9 mouse cellular contexts compared by ENCODE assay signal in genomic region chr9:77340159-77340862, GRCm38 (mm10). TPM values are rescaled to one million over a fixed set of nuclear protein-coding genes. Genes with fewer than 3 reads are reported as not detected.
DNase-seq lines count a peak whose midpoint lies in the region; ATAC-seq and TF ChIP-seq lines count a peak whose summit lies in the region.
"Had no signal": no experiment of that assay in that cellular context is flagged by ENCODE, and none has a peak within 500 bp of the region (broad histone marks: within the 10 kb centered on the region; RNA-seq: fewer than 3 reads in every experiment).

No protein-coding gene starts in this region.

- TF ChIP-seq EP300 in lung, postnatal 0 days (IDR thresholded peaks at IDR 0.05), result no peak

- no peak for TF ChIP-seq POLR2A in olfactory bulb, adult 2 months (IDR thresholded peaks at IDR 0.05; ENCODE audit: insufficient read depth, low read depth, low read length)

- no peaks in the 10 kb centered on the region for H3K27me3 ChIP-seq in lung, postnatal 0 days (replicated peaks; ENCODE audit: insufficient read depth, low read length)
- H3K27me3 ChIP-seq: liver, embryonic 15.5 days had no signal

- H3K27ac ChIP-seq in lung, postnatal 0 days (ENCODE audit: low read length), result no peak overlapping the region
- H3K27ac ChIP-seq in olfactory bulb, adult 2 months (ENCODE audit: insufficient read depth, low read depth, low read length), result peak overlapping the region; percentile 24; the same call in 1 of the 2 replicates
- H3K27ac ChIP-seq: liver, embryonic 15.5 days had no signal

- 0 out of 2 replicates have a peak, but pooled peaks have one; percentile 26 for ATAC-seq in lung, postnatal 0 days

- WGBS in lung, postnatal 0 days, result 10% methylated on average over 18 of the region's 18 CpGs
- 13% methylated on average over 18 of the region's 18 CpGs for WGBS in olfactory bulb, adult 2 months

- H3K4me2 ChIP-seq in lung, postnatal 0 days (replicated peaks; ENCODE audit: low read depth, low read length), result peak overlapping the region; percentile 51
- H3K4me2 ChIP-seq: liver, embryonic 15.5 days had no signal

- no peak overlapping the region for H3K9ac ChIP-seq in lung, postnatal 0 days (replicated peaks; ENCODE audit: low read depth)
- H3K9ac ChIP-seq: liver, embryonic 15.5 days had no signal

- H3K4me1 ChIP-seq in lung, postnatal 0 days (ENCODE audit: insufficient read depth, low read depth, low read length), result no peaks in the 10 kb centered on the region
- H3K4me1 ChIP-seq in olfactory bulb, adult 2 months (ENCODE audit: control insufficient read depth, insufficient read depth, low read length), result no peaks in the 10 kb centered on the region
- H3K4me1 ChIP-seq: liver, embryonic 15.5 days had no signal

- H3K4me3 ChIP-seq in lung, postnatal 0 days (ENCODE audit: low read depth, low read length), result peak overlapping the region; percentile 29
- no peak overlapping the region for H3K4me3 ChIP-seq in olfactory bulb, adult 2 months (ENCODE audit: insufficient read depth, low read depth, low read length)
- H3K4me3 ChIP-seq: liver, embryonic 15.5 days had no signal

- no peaks in the 10 kb centered on the region for H3K9me3 ChIP-seq in lung, postnatal 0 days (ENCODE audit: low read length)
- H3K9me3 ChIP-seq: liver, embryonic 15.5 days had no signal

- no peak for TF ChIP-seq CTCF in lung, postnatal 0 days (IDR thresholded peaks at IDR 0.05)
- no peak for TF ChIP-seq CTCF in olfactory bulb, adult 2 months (IDR thresholded peaks at IDR 0.05; ENCODE audit: insufficient read depth, low read depth, low read length)

- DNase-seq in lung, postnatal 0 days (ENCODE audit: low spot score), result no peak
- no peak for DNase-seq in lung, postnatal 36 days
- DNase-seq in frontal cortex, adult 2 months (ENCODE audit: extremely low spot score in 1 of 2, low spot score in 1 of 2), result peak; percentile 48 to 63
- peak; percentile 46 to 65 for DNase-seq in layer of hippocampus, postnatal 14 days (ENCODE audit: low spot score in 2 of 2)
- DNase-seq in spleen, postnatal 36 days (ENCODE audit: low spot score in 2 of 2), result no peak
- DNase-seq in adrenal gland, adult 18-20 months (ENCODE audit: low spot score in 2 of 2), result no peak
- DNase-seq in liver, result no peak

- H3K36me3 ChIP-seq in lung, postnatal 0 days (ENCODE audit: insufficient read depth, low read length), result no peaks in the 10 kb centered on the region
- H3K36me3 ChIP-seq: liver, embryonic 15.5 days had no signal

RNA-seq across cellular contexts. Expression of gene Mlip, which starts 12.5 kb away (rescaled TPM):
- 1.8 and 3.1 TPM in 2 replicates for polyA plus RNA-seq in lung, postnatal 0 days (2015; fragmentation: Nextera tagmentation; extraction: Ambion mirVana)
- 45.6 and 51.6 TPM in 2 replicates for polyA plus RNA-seq in frontal cortex, adult 2 months (2012; rRNA removed)
- total RNA-seq in layer of hippocampus, postnatal 14 days (2021), result 10 to 100 TPM; 41.6 to 54.9 TPM
- not detected in 2 replicates for polyA plus RNA-seq in olfactory bulb, adult 2 months (2012; ENCODE audit: insufficient read depth, insufficient read length, low replicate concordance, missing spikeins)
- total RNA-seq in adrenal gland, adult 18-20 months (2021), result 1 to 10 TPM; 1.0 to 1.3 TPM

Comparison
In these comparisons a context has a peak if more than half of its experiments do, and no peak if none do; other contexts are left out.
1. DNase-seq: peak in frontal cortex, adult 2 months (2 of 2) and layer of hippocampus, postnatal 14 days (2 of 2); none in lung, postnatal 0 days (single experiment), lung, postnatal 36 days (single experiment), spleen, postnatal 36 days (0 of 2), adrenal gland, adult 18-20 months (0 of 2) and liver (single experiment).
2. RNA of gene Mlip, which starts 12.5 kb away (polyA plus RNA-seq): 45.6 to 51.6 TPM in frontal cortex, adult 2 months; 1.8 to 3.1 TPM in lung, postnatal 0 days and not detected in olfactory bulb, adult 2 months; every median in the first group is over 10 times any median in the second.